Mouse (Mus musculus) brain, embryonic 14.5 days (tissue): Measurements from ENCODE around the gene Mettl7a2. TPM values are rescaled to one million over a fixed set of nuclear protein-coding genes. Genes with fewer than 3 reads are reported as not detected.

ENCODE experiments used
- DNase-seq: peaks from one replicate; pipeline ENCODE4 v3.0.0-alpha.2; 2011; ENCODE audit warnings: low read depth
- CTCF ChIP-seq: fragments of 200-500 bp; IDR thresholded peaks from 2 replicates; pipeline ENCODE4 v1.5.1; 2012; ENCODE audit warnings: inconsistent platforms, mild to moderate bottlenecking, moderate library complexity, borderline replicate concordance; ENCODE audit not compliant: insufficient read depth, insufficient read length; ENCODE audit errors: extremely low read depth
- POLR2A ChIP-seq: fragments of 200-500 bp; IDR thresholded peaks from 2 replicates; pipeline ENCODE4 v1.6.1; 2012; ENCODE audit warnings: mild to moderate bottlenecking, inconsistent platforms, borderline replicate concordance; ENCODE audit not compliant: poor library complexity, insufficient read depth, insufficient read length, severe bottlenecking; ENCODE audit errors: extremely low read depth
- polyA plus RNA-seq: library from polyadenylated mRNA; depleted of rRNA; stranded (reverse); fragments of >200 nt; gene quantifications from 2 replicates; pipeline ENCODE4 v1.2.3, GENCODE M21; 2012

Mettl7a2 gene
- polyA plus RNA-seq, 1 experiment: not detected

- TF ChIP-seq POLR2A: no peak
- TF ChIP-seq CTCF: no peak
- no peak for DNase-seq
Measured at GRCm38 (mm10) chr15:100387544-100388223, 34.7 kb downstream of the Mettl7a2 start.

DNA sequence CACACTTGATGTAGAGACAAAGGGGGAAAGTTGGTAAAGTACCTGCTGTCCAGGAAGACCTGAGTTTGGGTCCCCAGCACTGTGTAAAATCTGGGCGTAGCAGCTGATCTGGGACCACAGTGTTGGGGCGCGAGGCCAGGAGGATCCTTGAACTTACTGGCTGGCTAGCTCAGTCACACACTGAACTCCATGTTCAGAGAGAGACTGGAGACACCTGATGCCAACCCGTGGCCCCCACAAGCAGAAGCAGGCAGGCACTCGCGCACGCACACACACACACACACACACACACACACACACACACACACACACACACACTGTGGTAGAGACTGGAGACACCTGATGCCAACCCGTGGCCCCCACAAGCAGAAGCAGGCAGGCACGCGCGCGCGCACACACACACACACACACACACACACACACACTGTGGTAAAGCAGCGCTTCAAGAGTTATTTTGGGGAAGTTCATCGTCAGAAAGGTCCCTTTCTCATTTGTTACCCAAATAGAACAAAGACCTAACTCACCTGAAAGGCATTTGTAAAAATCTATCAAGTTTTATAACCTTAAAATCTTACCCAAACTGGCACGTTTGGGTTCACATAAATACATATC, 35.3 kb downstream of the Mettl7a2 start:
- TF ChIP-seq CTCF (no peak), POLR2A (no peak)
- no peak for DNase-seq

DNA sequence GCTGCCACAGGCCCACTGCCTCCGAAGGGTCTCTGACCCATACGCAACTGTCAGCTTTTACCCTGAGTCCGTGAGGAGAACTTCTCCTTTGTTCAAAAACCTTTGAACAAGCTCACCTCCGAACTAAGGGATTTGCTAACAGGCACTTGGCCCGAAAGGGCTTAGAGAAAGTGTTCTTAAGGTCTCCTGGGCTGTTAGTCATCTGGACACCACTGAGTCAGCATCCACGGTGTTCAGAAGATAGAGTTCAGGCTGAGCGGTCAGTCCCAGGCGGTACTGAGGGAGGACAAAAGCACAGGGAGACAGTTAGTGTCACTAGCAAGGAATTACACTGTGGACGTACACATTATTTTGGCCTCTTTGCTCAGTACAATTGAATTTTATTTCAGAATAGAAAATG, 35.9 kb downstream of the Mettl7a2 start:
- TF ChIP-seq POLR2A (no peak), CTCF (no peak)
- no peak for DNase-seq

- DNase-seq: no peak
- TF ChIP-seq CTCF (no peak), POLR2A (no peak)
Measured at GRCm38 (mm10) chr15:100391066-100391465, 38.1 kb downstream of the Mettl7a2 start.

- no peak for TF ChIP-seq POLR2A
- no peak for TF ChIP-seq CTCF
- no peak for DNase-seq
Measured at GRCm38 (mm10) chr15:100391599-100391998, 38.6 kb downstream of the Mettl7a2 start.

DNA sequence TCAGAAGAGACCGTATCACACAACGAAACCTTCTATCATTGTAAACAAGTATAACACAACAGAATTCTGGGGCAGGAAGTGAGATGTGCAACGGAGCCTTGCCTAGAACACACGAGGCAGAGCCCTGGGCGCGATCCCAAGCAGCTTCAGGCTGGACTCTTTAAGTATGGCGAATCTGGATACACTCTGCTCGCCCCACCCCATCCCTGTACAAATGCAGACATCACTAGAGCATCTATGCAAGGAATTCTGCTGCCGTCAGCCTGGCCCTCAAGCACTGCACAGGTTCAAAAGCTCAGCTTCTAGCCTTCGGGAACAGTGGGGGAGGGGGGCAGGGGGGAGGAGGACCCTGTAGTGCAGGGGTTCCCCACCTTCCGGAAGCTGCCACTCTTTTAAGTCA, 40.0 kb downstream of the Mettl7a2 start:
- DNase-seq: no peak
- TF ChIP-seq CTCF: no peak
- TF ChIP-seq POLR2A: no peak

DNA sequence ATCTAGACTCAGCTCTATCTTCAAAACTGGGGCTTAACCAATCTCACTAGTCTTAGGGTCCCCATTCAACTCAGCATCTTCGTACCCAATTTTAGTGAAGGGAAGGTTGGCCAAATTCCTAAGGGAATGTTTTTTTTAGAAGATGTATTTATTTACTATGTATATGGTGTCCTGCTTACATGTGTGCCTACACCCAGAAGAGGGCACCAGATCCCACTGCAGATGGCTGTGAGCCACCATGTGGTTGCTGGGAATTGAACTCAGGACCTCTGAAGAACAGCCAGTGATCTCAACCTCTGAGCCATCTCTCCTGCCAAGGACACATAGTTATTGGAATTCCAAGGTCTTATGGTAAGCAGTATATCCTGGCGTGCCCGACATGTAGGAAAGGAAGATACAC, 42.6 kb downstream of the Mettl7a2 start:
- TF ChIP-seq CTCF: no peak
- TF ChIP-seq POLR2A: no peak
- no peak for DNase-seq

- TF ChIP-seq CTCF: no peak
- no peak for TF ChIP-seq POLR2A
- DNase-seq: no peak
Measured at GRCm38 (mm10) chr15:100400592-100401250, 47.7 kb downstream of the Mettl7a2 start.

DNA sequence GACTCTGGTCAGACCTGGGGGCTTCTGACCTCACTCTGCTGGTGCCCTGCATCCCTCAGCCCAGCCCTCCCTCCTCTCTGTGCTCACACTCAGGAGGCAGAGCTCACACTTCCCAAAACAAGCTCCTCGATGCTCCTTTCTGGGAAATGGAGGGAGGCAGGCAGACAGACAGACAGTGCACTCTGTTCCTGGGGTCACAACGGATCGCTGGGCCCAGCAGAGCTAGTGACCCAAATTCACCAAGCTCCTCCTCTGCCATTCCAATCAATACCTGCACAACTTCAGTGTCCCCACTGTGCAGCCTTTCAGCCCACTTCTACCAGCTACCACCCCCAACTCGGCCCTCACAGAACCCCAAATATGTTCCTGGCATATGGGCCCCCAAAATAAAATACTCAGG, 48.8 kb downstream of the Mettl7a2 start:
- no peak for TF ChIP-seq POLR2A
- no peak for TF ChIP-seq CTCF
- DNase-seq: no peak

- TF ChIP-seq POLR2A (no peak), CTCF (no peak)
- DNase-seq: no peak
Measured at GRCm38 (mm10) chr15:100402347-100402746, 49.3 kb downstream of the Mettl7a2 start.

DNA sequence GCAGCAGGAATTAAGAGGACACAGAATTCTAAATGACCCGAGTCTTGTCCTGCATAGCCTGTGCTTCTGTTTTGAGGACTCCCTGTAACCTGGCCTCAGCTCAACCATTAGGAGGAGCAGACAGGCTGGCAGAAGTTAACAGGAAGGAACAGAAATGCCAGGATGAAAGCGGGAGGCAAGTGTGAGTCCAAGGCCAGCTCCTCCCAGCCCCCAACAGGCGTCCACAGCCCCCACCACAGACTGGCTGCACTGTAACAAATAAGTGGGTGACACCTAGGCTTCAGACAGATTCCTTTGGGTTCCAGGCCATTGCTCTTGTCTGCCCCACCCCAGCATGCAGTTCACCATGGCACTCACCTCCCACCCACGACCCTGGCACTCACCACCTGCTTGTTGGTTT, 49.8 kb downstream of the Mettl7a2 start:
- no peak for DNase-seq
- TF ChIP-seq POLR2A (no peak), CTCF (no peak)

DNA sequence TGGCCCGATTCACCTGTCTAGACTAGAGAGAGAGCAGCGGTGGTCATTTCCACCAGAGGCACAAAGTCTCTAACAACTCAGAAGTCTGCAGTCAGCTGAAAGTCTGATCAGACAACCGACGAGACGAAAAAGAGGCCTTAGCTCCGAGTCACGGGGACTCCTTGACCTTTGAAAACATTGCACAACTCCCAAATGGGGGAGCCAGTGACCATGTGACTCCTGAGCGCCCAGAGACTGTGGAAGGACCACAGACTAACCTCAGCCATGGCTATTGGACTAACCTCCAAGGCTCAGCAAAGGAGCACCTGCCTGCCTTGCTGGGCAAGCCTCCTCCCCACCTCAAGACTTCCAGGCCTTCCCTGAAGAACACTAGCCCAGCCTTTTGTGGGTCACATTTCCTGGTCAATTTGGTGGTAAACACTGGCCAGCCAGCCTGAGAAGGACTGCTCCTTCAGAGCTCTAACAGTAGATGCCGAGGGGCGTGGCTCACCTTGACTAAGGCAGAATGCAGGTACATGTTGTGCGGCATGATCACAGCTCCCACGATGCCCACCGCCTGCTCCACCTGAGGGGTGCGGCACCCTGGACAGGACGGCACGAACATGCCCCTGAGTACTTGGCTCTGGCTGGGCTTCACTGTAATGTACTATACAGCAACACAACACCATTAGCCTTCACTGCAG, 50.5 kb downstream of the Mettl7a2 start:
- no peak for DNase-seq
- no peak for TF ChIP-seq POLR2A
- TF ChIP-seq CTCF: no peak
